Mouse (Mus musculus): ENCODE data around the gene Dusp27. TPM values are rescaled to one million over a fixed set of nuclear protein-coding genes. Genes with fewer than 3 reads are reported as not detected.

Gene Dusp27
- polyA plus RNA-seq, 1 experiment from 2014 or later, result 0.98 TPM

GRCm38 (mm10) chr1:166123045-166123444 lies 4.7 kb downstream of the Dusp27 start:
- ATAC-seq (replicated peaks), result no peak
- no peak overlapping the region for H3K9ac ChIP-seq (replicated peaks)
- H3K9me3 ChIP-seq, result no peaks in the 10 kb centered on the region
- 97% methylated on average over 1 of the region's 1 CpGs for WGBS
- H3K4me2 ChIP-seq (replicated peaks), result no peak overlapping the region
- H3K4me3 ChIP-seq, result no peak overlapping the region
- no peaks in the 10 kb centered on the region for H3K27me3 ChIP-seq
- H3K4me1 ChIP-seq, result no peaks in the 10 kb centered on the region
- H3K36me3 ChIP-seq, result no peaks in the 10 kb centered on the region
- no peak overlapping the region for H3K27ac ChIP-seq (replicated peaks)

- H3K9me3 ChIP-seq, result no peaks in the 10 kb centered on the region
- no peaks in the 10 kb centered on the region for H3K27me3 ChIP-seq
- H3K27ac ChIP-seq (replicated peaks), result no peak overlapping the region
- ATAC-seq (replicated peaks), result no peak
- H3K9ac ChIP-seq (replicated peaks), result no peak overlapping the region
- WGBS, result 82% methylated on average over 7 of the region's 7 CpGs
- no peaks in the 10 kb centered on the region for H3K4me1 ChIP-seq
- no peak overlapping the region for H3K4me3 ChIP-seq
- no peaks in the 10 kb centered on the region for H3K36me3 ChIP-seq
- H3K4me2 ChIP-seq (replicated peaks), result no peak overlapping the region
These were observed 5.6 kb downstream of the Dusp27 start for GRCm38 (mm10) chr1:166122114-166122513.

GRCm38 (mm10) chr1:166117866-166118639 lies 9.7 kb downstream of the Dusp27 start:
- no peak for ATAC-seq (replicated peaks)
- Histone ChIP-seq H3K36me3 (no peaks in the 10 kb centered on the region), H3K9me3 (no peaks in the 10 kb centered on the region), H3K27ac (replicated peaks) (no peak overlapping the region), H3K4me3 (no peak overlapping the region), H3K4me1 (no peaks in the 10 kb centered on the region), H3K9ac (replicated peaks) (no peak overlapping the region), H3K4me2 (replicated peaks) (no peak overlapping the region), H3K27me3 (no peaks in the 10 kb centered on the region)
- WGBS, result 48% methylated on average over 13 of the region's 13 CpGs

- no peaks in the 10 kb centered on the region for H3K36me3 ChIP-seq
- no peak overlapping the region for H3K9ac ChIP-seq (replicated peaks)
- no peaks in the 10 kb centered on the region for H3K27me3 ChIP-seq
- no peaks in the 10 kb centered on the region for H3K9me3 ChIP-seq
- no peak for ATAC-seq (replicated peaks)
- H3K27ac ChIP-seq (replicated peaks), result no peak overlapping the region
- no peaks in the 10 kb centered on the region for H3K4me1 ChIP-seq
- no peak overlapping the region for H3K4me2 ChIP-seq (replicated peaks)
- H3K4me3 ChIP-seq, result no peak overlapping the region
- WGBS, result 94% methylated on average over 4 of the region's 4 CpGs
These were observed 12.0 kb downstream of the Dusp27 start for GRCm38 (mm10) chr1:166115719-166116118.

GRCm38 (mm10) chr1:166114986-166115385 lies 12.7 kb downstream of the Dusp27 start:
- no peak overlapping the region for H3K4me2 ChIP-seq (replicated peaks)
- ATAC-seq (replicated peaks), result no peak
- no peaks in the 10 kb centered on the region for H3K9me3 ChIP-seq
- H3K4me1 ChIP-seq, result no peaks in the 10 kb centered on the region
- H3K27me3 ChIP-seq, result no peaks in the 10 kb centered on the region
- H3K4me3 ChIP-seq, result no peak overlapping the region
- no peak overlapping the region for H3K9ac ChIP-seq (replicated peaks)
- H3K36me3 ChIP-seq, result no peaks in the 10 kb centered on the region
- H3K27ac ChIP-seq (replicated peaks), result no peak overlapping the region
- WGBS, result 87% methylated on average over 3 of the region's 3 CpGs

- WGBS, result 82% methylated on average over 6 of the region's 6 CpGs
- Histone ChIP-seq H3K27ac (replicated peaks) (no peak overlapping the region), H3K9me3 (no peaks in the 10 kb centered on the region), H3K36me3 (no peaks in the 10 kb centered on the region), H3K4me1 (no peaks in the 10 kb centered on the region), H3K27me3 (no peaks in the 10 kb centered on the region), H3K4me3 (no peak overlapping the region), H3K9ac (replicated peaks) (no peak overlapping the region), H3K4me2 (replicated peaks) (no peak overlapping the region)
- ATAC-seq (replicated peaks), result no peak
These were observed 22.3 kb downstream of the Dusp27 start for GRCm38 (mm10) chr1:166105464-166105863.

GRCm38 (mm10) chr1:166104858-166105257 lies 22.9 kb downstream of the Dusp27 start:
- H3K4me3 ChIP-seq, result no peak overlapping the region
- no peaks in the 10 kb centered on the region for H3K27me3 ChIP-seq
- H3K4me1 ChIP-seq, result no peaks in the 10 kb centered on the region
- ATAC-seq (replicated peaks), result no peak
- WGBS, result 96% methylated on average over 3 of the region's 3 CpGs
- no peak overlapping the region for H3K9ac ChIP-seq (replicated peaks)
- H3K36me3 ChIP-seq, result no peaks in the 10 kb centered on the region
- no peaks in the 10 kb centered on the region for H3K9me3 ChIP-seq
- H3K27ac ChIP-seq (replicated peaks), result no peak overlapping the region
- no peak overlapping the region for H3K4me2 ChIP-seq (replicated peaks)

GRCm38 (mm10) chr1:166102920-166103608 lies 24.7 kb downstream of the Dusp27 start:
- H3K4me3 ChIP-seq, result no peak overlapping the region
- H3K27me3 ChIP-seq, result no peaks in the 10 kb centered on the region
- no peak for ATAC-seq (replicated peaks)
- H3K9me3 ChIP-seq, result no peaks in the 10 kb centered on the region
- 77% methylated on average over 11 of the region's 11 CpGs for WGBS
- H3K4me1 ChIP-seq, result no peaks in the 10 kb centered on the region
- H3K9ac ChIP-seq (replicated peaks), result no peak overlapping the region
- no peak overlapping the region for H3K27ac ChIP-seq (replicated peaks)
- no peaks in the 10 kb centered on the region for H3K36me3 ChIP-seq
- H3K4me2 ChIP-seq (replicated peaks), result no peak overlapping the region

GRCm38 (mm10) chr1:166098120-166098519 lies 29.6 kb downstream of the Dusp27 start:
- Histone ChIP-seq H3K4me1 (no peaks in the 10 kb centered on the region), H3K27me3 (no peaks in the 10 kb centered on the region), H3K4me3 (no peak overlapping the region), H3K27ac (replicated peaks) (no peak overlapping the region), H3K36me3 (no peaks in the 10 kb centered on the region), H3K9ac (replicated peaks) (no peak overlapping the region), H3K9me3 (no peaks in the 10 kb centered on the region), H3K4me2 (replicated peaks) (no peak overlapping the region)
- 95% methylated on average over 2 of the region's 2 CpGs for WGBS
- no peak for ATAC-seq (replicated peaks)

GRCm38 (mm10) chr1:166094462-166094861 lies 33.3 kb downstream of the Dusp27 start:
- Histone ChIP-seq H3K9me3 (no peaks in the 10 kb centered on the region), H3K27me3 (no peaks in the 10 kb centered on the region), H3K4me3 (no peak overlapping the region), H3K36me3 (no peaks in the 10 kb centered on the region), H3K4me2 (replicated peaks) (no peak overlapping the region), H3K9ac (replicated peaks) (no peak overlapping the region), H3K4me1 (no peaks in the 10 kb centered on the region), H3K27ac (replicated peaks) (no peak overlapping the region)
- 85% methylated on average over 3 of the region's 3 CpGs for WGBS
- ATAC-seq (replicated peaks), result no peak

- WGBS, result 89% methylated on average over 2 of the region's 2 CpGs
- ATAC-seq (replicated peaks), result no peak
- no peaks in the 10 kb centered on the region for H3K9me3 ChIP-seq
These were observed 37.4 kb downstream of the Dusp27 start for GRCm38 (mm10) chr1:166090306-166090705.

GRCm38 (mm10) chr1:166089739-166090138 lies 38.0 kb downstream of the Dusp27 start:
- Histone ChIP-seq H3K36me3 (no peaks in the 10 kb centered on the region), H3K9ac (replicated peaks) (no peak overlapping the region), H3K27me3 (no peaks in the 10 kb centered on the region), H3K4me1 (no peaks in the 10 kb centered on the region), H3K4me2 (replicated peaks) (no peak overlapping the region), H3K27ac (replicated peaks) (no peak overlapping the region), H3K4me3 (no peak overlapping the region), H3K9me3 (no peaks in the 10 kb centered on the region)
- WGBS, result 82% methylated on average over 4 of the region's 4 CpGs
- no peak for ATAC-seq (replicated peaks)

More at GRCm38 (mm10) chr1:166090306-166090705, 37.4 kb downstream of the Dusp27 start:
- Histone ChIP-seq H3K27ac (replicated peaks) (no peak overlapping the region), H3K4me1 (no peaks in the 10 kb centered on the region), H3K36me3 (no peaks in the 10 kb centered on the region), H3K4me3 (no peak overlapping the region), H3K9ac (replicated peaks) (no peak overlapping the region), H3K27me3 (no peaks in the 10 kb centered on the region), H3K4me2 (replicated peaks) (no peak overlapping the region)

Measured in forebrain, embryonic 15.5 days (tissue).